Mouse (Mus musculus) cortical plate, adult 2 months (tissue): Measurements from ENCODE around the gene Rpl7a.

Experiments used
- CTCF ChIP-seq: fragments of 200-500 bp; IDR thresholded peaks from 2 replicates; pipeline ENCODE4 v1.5.1; 2011; ENCODE audit warnings: mild to moderate bottlenecking, control low read depth, low read length; ENCODE audit not compliant: insufficient read depth; ENCODE audit errors: extremely low read depth
- POLR2A ChIP-seq: fragments of 200-500 bp; IDR thresholded peaks from 2 replicates; pipeline ENCODE4 v1.6.1; 2011; ENCODE audit warnings: mild to moderate bottlenecking, low read length, control low read depth; ENCODE audit not compliant: insufficient read depth; ENCODE audit errors: extremely low read depth

GRCm38 (mm10) chr2:26895898-26896297, 14.7 kb upstream of the Rpl7a start:
- TF ChIP-seq CTCF = 0 out of 2 replicates have a peak, but pooled peaks have one; percentile 0
- no peak for TF ChIP-seq POLR2A
